Mouse (Mus musculus): ENCODE measurements around the gene Pfn3. TPM values are rescaled to one million over a fixed set of nuclear protein-coding genes. Genes with fewer than 3 reads are reported as not detected.

The Pfn3 gene
- polyA plus RNA-seq, 1 experiment from 2014 or later, result not detected

- Histone ChIP-seq H3K4me2 (peak overlapping the region; percentile 36), H3K36me3 (no peaks in the 10 kb centered on the region), H3K4me3 (no peak overlapping the region), H3K27me3 (peaks cover 16% of the 10 kb centered on the region; the same call in 1 of the 2 replicates), H3K9me3 (no peaks in the 10 kb centered on the region), H3K4me1 (peaks cover 5% of the 10 kb centered on the region; the same call in 1 of the 2 replicates), H3K27ac (no peak overlapping the region), H3K9ac (no peak overlapping the region)
- WGBS, result 12% methylated on average over 11 of the region's 11 CpGs
- peak; percentile 77 for ATAC-seq (ENCODE audit: borderline replicate concordance, extremely low read depth, low FRiP score, low TSS enrichment)
Measured at GRCm38 (mm10) chr13:55404853-55405782, 9.9 kb downstream of the Pfn3 start.

DNA sequence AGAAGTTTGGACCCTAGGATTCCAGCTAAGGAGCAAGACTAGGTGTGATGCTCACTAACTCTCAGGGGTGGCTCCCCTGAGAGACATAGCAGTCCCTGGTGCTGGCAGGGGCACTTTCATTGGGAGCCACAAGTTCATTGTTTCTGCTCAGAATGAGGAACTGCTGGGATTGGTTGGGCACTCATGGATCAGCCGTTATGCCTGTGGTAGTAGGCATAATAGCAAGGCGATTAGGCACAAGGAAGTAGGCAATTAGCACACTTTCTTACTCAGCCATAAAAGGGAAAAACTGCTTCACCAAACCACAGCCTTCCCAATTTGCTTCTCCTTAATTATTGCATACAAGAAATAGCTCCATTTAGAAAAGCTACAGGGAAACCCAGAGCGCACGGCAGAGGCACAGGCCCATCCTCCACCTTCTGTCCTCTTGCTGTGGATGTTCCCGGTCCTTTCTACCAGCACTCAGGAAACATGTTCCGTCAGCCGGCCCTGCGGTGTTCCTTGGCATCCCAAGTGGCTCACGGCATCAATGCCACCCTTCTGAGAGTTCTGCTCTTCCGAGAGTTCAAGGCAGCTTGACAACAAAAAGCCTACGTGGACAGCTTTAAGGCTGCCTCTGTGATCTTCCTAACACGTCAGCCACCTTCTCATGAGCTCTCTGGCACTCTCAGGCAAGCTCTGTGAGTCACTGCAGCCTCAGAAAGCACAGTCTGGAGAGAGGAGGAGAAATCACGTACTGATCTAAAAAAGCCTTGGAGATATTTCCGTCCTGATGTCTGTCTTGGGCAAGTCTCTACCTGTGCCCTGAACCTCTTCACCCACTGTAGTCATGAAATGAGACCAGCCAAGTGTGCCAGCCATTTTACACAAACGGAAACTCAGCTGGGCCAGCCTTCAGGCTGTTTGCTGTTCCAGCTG, 10.8 kb downstream of the Pfn3 start:
- ATAC-seq (ENCODE audit: borderline replicate concordance, extremely low read depth, low FRiP score, low TSS enrichment), result no peak
- H3K36me3 ChIP-seq, result no peaks in the 10 kb centered on the region
- 67% methylated on average over 15 of the region's 15 CpGs for WGBS

DNA sequence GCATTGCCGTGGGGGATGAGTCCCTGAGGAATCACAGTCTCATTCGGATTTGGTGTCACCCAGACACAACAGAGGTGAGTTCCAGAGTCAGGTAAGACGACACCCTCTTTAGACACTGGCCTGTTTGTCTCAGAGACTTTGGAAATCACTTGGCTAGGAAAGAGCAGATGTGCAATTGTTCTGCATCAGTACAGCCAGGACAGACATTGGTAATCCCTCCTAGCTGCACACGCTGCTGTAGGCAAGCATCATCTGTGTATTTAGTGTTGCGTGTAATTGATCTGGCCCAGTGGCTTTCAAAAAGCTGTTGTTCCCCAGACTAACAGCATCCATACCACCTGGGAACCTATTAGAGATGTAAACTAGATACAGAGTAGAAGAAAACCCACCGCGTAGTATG, 11.8 kb downstream of the Pfn3 start:
- peaks cover 5% of the 10 kb centered on the region; the same call in 1 of the 2 replicates for H3K4me1 ChIP-seq
- peaks cover 16% of the 10 kb centered on the region; the same call in 1 of the 2 replicates for H3K27me3 ChIP-seq
- no peak overlapping the region for H3K9ac ChIP-seq
- ATAC-seq (ENCODE audit: borderline replicate concordance, extremely low read depth, low FRiP score, low TSS enrichment), result no peak
- H3K4me3 ChIP-seq, result no peak overlapping the region
- H3K27ac ChIP-seq, result no peak overlapping the region
- H3K9me3 ChIP-seq, result no peaks in the 10 kb centered on the region
- 75% methylated on average over 7 of the region's 7 CpGs for WGBS
- no peaks in the 10 kb centered on the region for H3K36me3 ChIP-seq
- no peak overlapping the region for H3K4me2 ChIP-seq

More for the DNA sequence above, 10.8 kb downstream of the Pfn3 start:
- Histone ChIP-seq H3K4me3 (no peak overlapping the region), H3K4me2 (no peak overlapping the region), H3K27me3 (peaks cover 16% of the 10 kb centered on the region; the same call in 1 of the 2 replicates), H3K9ac (no peak overlapping the region), H3K27ac (no peak overlapping the region), H3K9me3 (no peaks in the 10 kb centered on the region), H3K4me1 (peaks cover 5% of the 10 kb centered on the region; the same call in 1 of the 2 replicates)

DNA sequence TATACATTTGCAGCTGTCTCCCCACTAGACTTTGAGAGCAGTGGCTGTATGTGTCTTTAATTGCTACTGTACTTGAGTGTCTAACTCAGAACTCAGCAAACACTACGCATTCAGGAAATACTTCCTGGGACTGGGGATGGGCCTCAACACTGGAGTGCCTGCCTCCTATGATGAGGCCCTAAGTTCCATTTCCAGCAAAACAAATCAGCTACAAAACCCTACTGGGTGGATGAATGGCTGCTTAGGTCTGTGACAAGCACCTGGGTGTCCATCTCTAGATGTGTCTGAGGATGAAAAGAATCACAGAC, 15.0 kb downstream of the Pfn3 start:
- no peak overlapping the region for H3K9ac ChIP-seq
- no peaks in the 10 kb centered on the region for H3K4me1 ChIP-seq
- 37% methylated on average over 1 of the region's 1 CpGs for WGBS
- H3K27ac ChIP-seq, result no peak overlapping the region
- peaks cover 8% of the 10 kb centered on the region; the same call in 1 of the 2 replicates for H3K27me3 ChIP-seq
- no peak for ATAC-seq (ENCODE audit: borderline replicate concordance, extremely low read depth, low FRiP score, low TSS enrichment)
- no peak overlapping the region for H3K4me2 ChIP-seq
- H3K36me3 ChIP-seq, result no peaks in the 10 kb centered on the region
- H3K9me3 ChIP-seq, result no peaks in the 10 kb centered on the region
- no peak overlapping the region for H3K4me3 ChIP-seq

DNA sequence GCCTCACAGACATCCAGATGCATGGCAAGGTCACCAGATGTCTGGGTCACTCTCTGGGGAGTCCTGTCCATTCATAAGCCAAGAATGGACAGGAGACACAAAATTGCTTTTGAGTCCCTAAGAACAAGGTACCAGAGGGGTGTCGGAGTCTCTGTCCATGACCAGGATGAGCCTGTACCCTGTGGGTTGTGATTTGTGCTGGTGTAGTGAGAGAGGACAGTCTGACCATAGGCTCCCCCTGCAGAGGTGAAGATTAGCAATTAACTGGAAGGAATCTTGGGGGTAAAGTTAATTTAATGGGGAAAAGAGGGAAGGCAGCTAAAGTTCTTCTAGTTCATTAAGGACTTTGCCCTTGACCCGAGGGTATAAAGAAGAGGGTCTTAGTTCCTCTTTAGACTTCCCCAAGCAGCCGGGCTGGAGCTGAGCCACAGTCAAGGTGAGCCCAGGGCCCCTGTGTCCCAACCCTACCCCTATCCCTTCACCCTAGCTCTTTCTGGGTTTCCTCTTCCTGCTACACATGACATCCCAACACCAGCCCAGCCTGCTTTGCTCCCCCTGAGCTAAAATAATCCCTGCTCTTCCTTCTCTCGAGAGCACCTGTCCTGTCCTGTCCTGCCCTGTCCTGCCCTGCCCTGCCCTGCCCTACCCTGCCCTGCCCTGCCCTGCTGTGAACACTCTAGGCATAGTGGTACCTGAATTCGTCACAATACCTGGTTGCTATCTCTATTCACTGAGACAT, 15.6 kb downstream of the Pfn3 start:
- Histone ChIP-seq H3K27ac (no peak overlapping the region), H3K4me3 (no peak overlapping the region), H3K4me1 (no peaks in the 10 kb centered on the region), H3K9ac (no peak overlapping the region), H3K4me2 (no peak overlapping the region), H3K36me3 (no peaks in the 10 kb centered on the region), H3K9me3 (no peaks in the 10 kb centered on the region), H3K27me3 (peaks cover 8% of the 10 kb centered on the region; the same call in 1 of the 2 replicates)
- 55% methylated on average over 5 of the region's 5 CpGs for WGBS
- no peak for ATAC-seq (ENCODE audit: borderline replicate concordance, extremely low read depth, low FRiP score, low TSS enrichment)

GRCm38 (mm10) chr13:55398088-55398487, 16.9 kb downstream of the Pfn3 start, which contains the start of gene Slc34a1:
Gene Slc34a1 (plus strand): TSS chr13:55398187.
- 84% methylated on average over 1 of the region's 1 CpGs for WGBS
- no peaks in the 10 kb centered on the region for H3K9me3 ChIP-seq
- no peak within 1 kb of the TSS for H3K4me3 ChIP-seq
- no peak within 1 kb of the TSS for H3K27ac ChIP-seq
- no peak within 1 kb of the TSS for H3K4me2 ChIP-seq
- no peak within 1 kb of the TSS for H3K9ac ChIP-seq
- no peaks in the 10 kb centered on the region for H3K36me3 ChIP-seq
- peaks cover 4% of the 10 kb centered on the region; the same call in 1 of the 2 replicates for H3K27me3 ChIP-seq
- H3K4me1 ChIP-seq, result no peaks in the 10 kb centered on the region
- ATAC-seq (ENCODE audit: borderline replicate concordance, extremely low read depth, low FRiP score, low TSS enrichment), result no peak

DNA sequence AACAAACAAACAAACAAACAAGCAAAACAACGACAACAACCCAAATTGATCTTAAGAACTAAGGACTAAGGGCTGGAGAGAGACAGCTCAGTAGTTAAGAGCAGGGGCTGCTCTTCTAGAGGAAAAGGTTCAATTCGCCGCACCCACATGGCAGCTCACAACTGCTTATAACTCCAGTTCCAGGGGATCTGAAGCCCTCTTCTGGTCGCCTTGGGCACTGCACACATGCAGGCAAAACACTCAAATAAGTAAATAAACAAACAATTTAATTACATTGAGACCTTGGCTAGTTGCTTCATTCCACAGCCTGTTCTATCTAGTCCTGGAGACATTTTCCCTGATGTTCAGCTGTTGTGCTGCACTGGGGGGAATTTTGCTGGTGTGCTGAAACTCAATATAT, 22.1 kb downstream of the Pfn3 start:
- H3K4me2 ChIP-seq, result no peak overlapping the region
- no peaks in the 10 kb centered on the region for H3K36me3 ChIP-seq
- no peak overlapping the region for H3K27ac ChIP-seq
- no peak overlapping the region for H3K4me3 ChIP-seq
- no peak for ATAC-seq (ENCODE audit: borderline replicate concordance, extremely low read depth, low FRiP score, low TSS enrichment)
- no peak overlapping the region for H3K9ac ChIP-seq
- 71% methylated on average over 4 of the region's 4 CpGs for WGBS
- H3K4me1 ChIP-seq, result no peaks in the 10 kb centered on the region
- H3K27me3 ChIP-seq, result no peaks in the 10 kb centered on the region
- H3K9me3 ChIP-seq, result no peaks in the 10 kb centered on the region

- H3K4me2 ChIP-seq, result no peak overlapping the region
- H3K27ac ChIP-seq, result no peak overlapping the region
- H3K9ac ChIP-seq, result no peak overlapping the region
- no peak overlapping the region for H3K4me3 ChIP-seq
- WGBS, result 58% methylated on average over 1 of the region's 1 CpGs
- ATAC-seq (ENCODE audit: borderline replicate concordance, extremely low read depth, low FRiP score, low TSS enrichment), result no peak
- H3K36me3 ChIP-seq, result no peaks in the 10 kb centered on the region
- H3K27me3 ChIP-seq, result no peaks in the 10 kb centered on the region
- H3K4me1 ChIP-seq, result no peaks in the 10 kb centered on the region
- no peaks in the 10 kb centered on the region for H3K9me3 ChIP-seq
Measured at GRCm38 (mm10) chr13:55391626-55392029, 23.4 kb downstream of the Pfn3 start.

DNA sequence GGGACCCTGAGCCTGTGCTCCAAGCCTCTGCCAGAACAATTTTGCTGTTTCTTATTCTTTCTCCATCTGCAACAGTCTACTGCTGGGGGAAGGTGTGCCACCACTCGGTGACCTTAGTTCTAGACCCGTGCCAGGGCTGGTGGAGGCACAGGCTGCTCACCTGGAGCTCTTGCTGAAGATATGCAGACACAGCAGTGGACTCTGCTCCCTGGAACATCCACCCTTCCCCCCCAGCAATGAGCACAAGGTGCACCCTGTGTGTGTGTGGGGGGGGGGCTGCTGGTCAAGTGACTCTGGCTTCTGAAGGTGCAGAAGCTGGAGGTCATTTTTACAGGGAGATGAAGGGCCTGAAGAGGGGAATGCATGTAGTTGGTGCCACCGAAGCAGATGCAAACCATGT, 24.4 kb downstream of the Pfn3 start:
- Histone ChIP-seq H3K4me1 (no peaks in the 10 kb centered on the region), H3K4me3 (no peak overlapping the region), H3K9me3 (no peaks in the 10 kb centered on the region), H3K9ac (no peak overlapping the region), H3K36me3 (no peaks in the 10 kb centered on the region), H3K27ac (no peak overlapping the region), H3K27me3 (no peaks in the 10 kb centered on the region), H3K4me2 (no peak overlapping the region)
- no peak for ATAC-seq (ENCODE audit: borderline replicate concordance, extremely low read depth, low FRiP score, low TSS enrichment)
- 72% methylated on average over 3 of the region's 3 CpGs for WGBS

DNA sequence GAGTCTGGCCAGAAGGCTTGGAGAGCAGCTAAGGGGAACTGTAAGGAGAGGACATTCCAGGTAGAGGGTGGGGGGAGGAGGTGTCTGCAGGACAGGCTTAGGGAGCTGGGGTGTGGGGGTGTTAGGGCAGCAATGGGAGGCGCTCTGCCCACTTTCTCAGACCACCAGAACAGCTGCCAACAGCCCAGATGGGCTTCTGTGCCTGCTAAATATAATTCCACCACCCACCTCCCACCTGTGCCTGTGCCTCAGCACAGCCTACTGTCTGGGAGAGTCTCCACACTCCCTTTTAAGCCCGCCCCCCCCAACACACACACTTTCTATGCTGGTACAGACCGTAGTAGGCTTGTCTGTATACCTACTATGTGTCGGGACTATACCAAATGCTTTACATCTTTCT, 33.2 kb downstream of the Pfn3 start:
- WGBS, result 62% methylated on average over 4 of the region's 4 CpGs
- no peak overlapping the region for H3K27ac ChIP-seq
- no peak overlapping the region for H3K9ac ChIP-seq
- no peaks in the 10 kb centered on the region for H3K36me3 ChIP-seq
- no peaks in the 10 kb centered on the region for H3K9me3 ChIP-seq
- no peak overlapping the region for H3K4me3 ChIP-seq
- no peak overlapping the region for H3K4me2 ChIP-seq
- ATAC-seq (ENCODE audit: borderline replicate concordance, extremely low read depth, low FRiP score, low TSS enrichment), result no peak
- H3K27me3 ChIP-seq, result peaks cover 42% of the 10 kb centered on the region
- H3K4me1 ChIP-seq, result 0 out of 2 replicates have a peak, but pooled peaks cover 9% of the 10 kb centered on the region

DNA sequence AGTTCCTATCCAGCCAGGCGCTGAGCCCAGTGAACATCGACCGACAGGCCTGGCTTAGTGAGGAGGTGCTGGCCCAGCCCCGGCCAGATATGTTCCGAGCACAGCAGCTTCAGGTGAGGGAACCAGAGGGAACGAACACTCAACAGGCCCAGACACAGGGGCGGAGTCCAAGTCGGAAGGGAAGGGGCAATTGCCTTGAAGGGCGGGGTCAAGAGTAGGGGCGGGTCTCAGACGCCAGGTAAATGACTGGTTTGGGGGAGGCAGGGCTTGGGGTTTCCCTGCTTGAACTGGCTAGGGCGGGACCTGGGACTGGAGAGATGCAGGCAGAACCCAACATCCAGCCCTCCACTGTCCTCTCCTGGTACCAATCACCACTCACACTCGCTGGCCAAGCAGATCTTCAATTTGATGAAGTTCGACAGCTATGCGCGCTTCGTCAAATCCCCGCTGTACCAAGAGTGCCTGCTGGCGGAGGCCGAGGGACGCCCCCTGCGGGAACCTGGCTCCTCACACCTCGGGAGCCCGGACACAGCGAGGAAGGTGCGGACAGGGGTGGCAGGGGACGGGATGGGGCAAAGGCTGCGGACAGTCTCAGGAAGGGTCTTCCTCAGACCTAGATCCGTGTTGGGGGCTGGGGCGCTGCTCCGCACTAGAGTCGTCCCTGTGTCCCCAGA, 36.0 kb downstream of the Pfn3 start:
- H3K4me3 ChIP-seq, result 0 out of 2 replicates have a peak overlapping the region, but pooled peaks have one; percentile 6
- WGBS, result 8% methylated on average over 32 of the region's 32 CpGs
- no peaks in the 10 kb centered on the region for H3K9me3 ChIP-seq
- no peak for ATAC-seq (ENCODE audit: borderline replicate concordance, extremely low read depth, low FRiP score, low TSS enrichment)
- H3K9ac ChIP-seq, result no peak overlapping the region
- no peaks in the 10 kb centered on the region for H3K36me3 ChIP-seq
- H3K4me2 ChIP-seq, result peak overlapping the region; percentile 35
- 0 out of 2 replicates have a peak, but pooled peaks cover 9% of the 10 kb centered on the region for H3K4me1 ChIP-seq
- peaks cover 45% of the 10 kb centered on the region for H3K27me3 ChIP-seq
- H3K27ac ChIP-seq, result no peak overlapping the region
